Mouse (Mus musculus): ENCODE measurements around the gene Rfx5. TPM values are rescaled to one million over a fixed set of nuclear protein-coding genes. Genes with fewer than 3 reads are reported as not detected.
"Not testable (repeated sequence)": the region's sequence is repeated elsewhere in the genome, so short reads cannot be mapped to it uniquely, and the experiment has no call there.

The Rfx5 gene
- 5.7 TPM in 2 replicates for polyA plus RNA-seq (2016; fragmentation: Nextera tagmentation; extraction: Ambion mirVana)

- peak; percentile 91 for DNase-seq (ENCODE audit: low spot score)
- peak within 1 kb of the TSS; percentile 72 for H3K4me3 ChIP-seq
- H3K9me3 ChIP-seq, result no peaks in the 10 kb centered on the region
- peaks cover 15% of the 10 kb centered on the region for H3K4me1 ChIP-seq (replicated peaks)
- WGBS, result under 1% methylated on average over 50 of the region's 50 CpGs
- peak within 1 kb of the TSS; percentile 96 for H3K27ac ChIP-seq
- H3K36me3 ChIP-seq, result peaks cover 39% of the 10 kb centered on the region
- no peaks in the 10 kb centered on the region for H3K27me3 ChIP-seq (ENCODE audit: insufficient read depth, poor library complexity, severe bottlenecking)
These were observed at the start of gene Rfx5 for GRCm38 (mm10) chr3:94953764-94954616. Gene Rfx5 (plus strand): TSS chr3:94954075.

- DNase-seq (ENCODE audit: low spot score); H3K4me1 ChIP-seq (replicated peaks); H3K4me3 ChIP-seq; H3K27ac ChIP-seq; H3K36me3 ChIP-seq; H3K27me3 ChIP-seq (ENCODE audit: insufficient read depth, poor library complexity, severe bottlenecking); H3K9me3 ChIP-seq: not testable (repeated sequence)
- 65% methylated on average over 3 of the region's 3 CpGs for WGBS
These were observed 49.1 kb upstream of the Rfx5 start for GRCm38 (mm10) chr3:94904759-94905158.

- Histone ChIP-seq H3K36me3 (no peaks in the 10 kb centered on the region), H3K4me1 (replicated peaks) (0 out of 2 replicates have a peak, but pooled peaks cover 2% of the 10 kb centered on the region), H3K27me3 (ENCODE audit: insufficient read depth, poor library complexity, severe bottlenecking) (no peaks in the 10 kb centered on the region), H3K9me3 (no peaks in the 10 kb centered on the region), H3K4me3 (no peak overlapping the region), H3K27ac (no peak overlapping the region)
- DNase-seq (ENCODE audit: low spot score), result no peak
- 66% methylated on average over 1 of the region's 1 CpGs for WGBS
These were observed 47.4 kb upstream of the Rfx5 start for GRCm38 (mm10) chr3:94906482-94906881.

GRCm38 (mm10) chr3:94911050-94911693 is 42.7 kb upstream of the Rfx5 start:
- DNase-seq (ENCODE audit: low spot score), result no peak
- WGBS, result 72% methylated on average over 2 of the region's 2 CpGs

GRCm38 (mm10) chr3:94913801-94914200 is 40.1 kb upstream of the Rfx5 start:
- no peaks in the 10 kb centered on the region for H3K9me3 ChIP-seq
- 74% methylated on average over 5 of the region's 5 CpGs for WGBS
- H3K27ac ChIP-seq, result no peak overlapping the region
- no peaks in the 10 kb centered on the region for H3K27me3 ChIP-seq (ENCODE audit: insufficient read depth, poor library complexity, severe bottlenecking)
- H3K4me3 ChIP-seq, result no peak overlapping the region
- H3K36me3 ChIP-seq, result no peaks in the 10 kb centered on the region
- peaks cover 7% of the 10 kb centered on the region for H3K4me1 ChIP-seq (replicated peaks)
- no peak for DNase-seq (ENCODE audit: low spot score)

More at GRCm38 (mm10) chr3:94911050-94911693, 42.7 kb upstream of the Rfx5 start:
- Histone ChIP-seq H3K4me3 (no peak overlapping the region), H3K9me3 (no peaks in the 10 kb centered on the region), H3K27ac (no peak overlapping the region), H3K36me3 (no peaks in the 10 kb centered on the region), H3K4me1 (replicated peaks) (no peaks in the 10 kb centered on the region), H3K27me3 (ENCODE audit: insufficient read depth, poor library complexity, severe bottlenecking) (no peaks in the 10 kb centered on the region)

GRCm38 (mm10) chr3:94915903-94916741 is 37.8 kb upstream of the Rfx5 start:
- no peaks in the 10 kb centered on the region for H3K36me3 ChIP-seq
- no peaks in the 10 kb centered on the region for H3K27me3 ChIP-seq (ENCODE audit: insufficient read depth, poor library complexity, severe bottlenecking)
- 91% methylated on average over 7 of the region's 7 CpGs for WGBS
- H3K27ac ChIP-seq, result no peak overlapping the region
- DNase-seq (ENCODE audit: low spot score), result no peak
- H3K4me1 ChIP-seq (replicated peaks), result peaks cover 7% of the 10 kb centered on the region
- no peak overlapping the region for H3K4me3 ChIP-seq
- H3K9me3 ChIP-seq, result no peaks in the 10 kb centered on the region

- H3K36me3 ChIP-seq, result no peaks in the 10 kb centered on the region
- peak overlapping the region; percentile 50; the same call in 1 of the 2 replicates for H3K27ac ChIP-seq
- 60% methylated on average over 14 of the region's 14 CpGs for WGBS
- no peak overlapping the region for H3K4me3 ChIP-seq
- DNase-seq (ENCODE audit: low spot score), result no peak
- no peaks in the 10 kb centered on the region for H3K9me3 ChIP-seq
- peaks cover 7% of the 10 kb centered on the region for H3K4me1 ChIP-seq (replicated peaks)
- no peaks in the 10 kb centered on the region for H3K27me3 ChIP-seq (ENCODE audit: insufficient read depth, poor library complexity, severe bottlenecking)
These were observed 36.0 kb upstream of the Rfx5 start for GRCm38 (mm10) chr3:94917816-94918361.

GRCm38 (mm10) chr3:94918845-94919244 is 35.0 kb upstream of the Rfx5 start:
- no peak overlapping the region for H3K27ac ChIP-seq
- no peaks in the 10 kb centered on the region for H3K9me3 ChIP-seq
- H3K27me3 ChIP-seq (ENCODE audit: insufficient read depth, poor library complexity, severe bottlenecking), result no peaks in the 10 kb centered on the region
- WGBS, result 84% methylated on average over 4 of the region's 4 CpGs
- no peaks in the 10 kb centered on the region for H3K36me3 ChIP-seq
- no peak overlapping the region for H3K4me3 ChIP-seq
- DNase-seq (ENCODE audit: low spot score), result no peak
- H3K4me1 ChIP-seq (replicated peaks), result peaks cover 7% of the 10 kb centered on the region

- H3K27me3 ChIP-seq (ENCODE audit: insufficient read depth, poor library complexity, severe bottlenecking), result no peaks in the 10 kb centered on the region
- H3K27ac ChIP-seq, result no peak overlapping the region
- H3K9me3 ChIP-seq, result no peaks in the 10 kb centered on the region
- no peak for DNase-seq (ENCODE audit: low spot score)
- no peaks in the 10 kb centered on the region for H3K36me3 ChIP-seq
- peaks cover 7% of the 10 kb centered on the region for H3K4me1 ChIP-seq (replicated peaks)
- 64% methylated on average over 3 of the region's 3 CpGs for WGBS
- H3K4me3 ChIP-seq, result no peak overlapping the region
These were observed 32.8 kb upstream of the Rfx5 start for GRCm38 (mm10) chr3:94921104-94921503.

- peaks cover 7% of the 10 kb centered on the region for H3K4me1 ChIP-seq (replicated peaks)
- H3K27me3 ChIP-seq (ENCODE audit: insufficient read depth, poor library complexity, severe bottlenecking), result no peaks in the 10 kb centered on the region
- H3K27ac ChIP-seq, result no peak overlapping the region
- no peaks in the 10 kb centered on the region for H3K9me3 ChIP-seq
- DNase-seq (ENCODE audit: low spot score), result no peak
- 67% methylated on average over 3 of the region's 3 CpGs for WGBS
- no peak overlapping the region for H3K4me3 ChIP-seq
- H3K36me3 ChIP-seq, result no peaks in the 10 kb centered on the region
These were observed 31.5 kb upstream of the Rfx5 start for GRCm38 (mm10) chr3:94922333-94922732.

GRCm38 (mm10) chr3:94924688-94925087 is 29.2 kb upstream of the Rfx5 start:
- Histone ChIP-seq H3K9me3 (no peaks in the 10 kb centered on the region), H3K4me1 (replicated peaks) (no peaks in the 10 kb centered on the region), H3K36me3 (no peaks in the 10 kb centered on the region), H3K27ac (no peak overlapping the region), H3K4me3 (no peak overlapping the region), H3K27me3 (ENCODE audit: insufficient read depth, poor library complexity, severe bottlenecking) (no peaks in the 10 kb centered on the region)
- 78% methylated on average over 8 of the region's 8 CpGs for WGBS
- DNase-seq (ENCODE audit: low spot score), result no peak

- H3K9me3 ChIP-seq; H3K36me3 ChIP-seq; DNase-seq (ENCODE audit: low spot score); H3K27me3 ChIP-seq (ENCODE audit: insufficient read depth, poor library complexity, severe bottlenecking); H3K4me3 ChIP-seq; H3K27ac ChIP-seq; H3K4me1 ChIP-seq (replicated peaks): not testable (repeated sequence)
- WGBS, result 52% methylated on average over 4 of the region's 4 CpGs
These were observed 27.6 kb upstream of the Rfx5 start for GRCm38 (mm10) chr3:94926301-94926736.

Measured in hindbrain, embryonic 10.5 days (tissue).